Mouse (Mus musculus) MEL (cell line): ENCODE measurements around the gene Crim1. TPM values are rescaled to one million over a fixed set of nuclear protein-coding genes. Genes with fewer than 3 reads are reported as not detected.

Experiments used
- DNase-seq: peaks from one replicate; pipeline ENCODE4 v3.0.0; 2011; ENCODE audit warnings: low read depth, low spot score
- H3K27ac ChIP-seq: 2 replicates; pipeline ENCODE4 v1.5.1; 2012; ENCODE audit warnings: low read depth, mild to moderate bottlenecking, control low read depth, low read length, moderate library complexity; ENCODE audit not compliant: control insufficient read depth
- H3K27me3 ChIP-seq, 2 experiments: fragments of 150-350 bp in 1 of 2; sonication (generic) in 1 of 2; 2 replicates each; pipeline ENCODE4 v1.6.1; 2012; ENCODE audit warnings: low read length in 2 of 2, mild to moderate bottlenecking in 2 of 2, improper control_type of control experiment in 1 of 2, moderate library complexity in 1 of 2; ENCODE audit not compliant: insufficient read depth in 2 of 2, control insufficient read depth in 1 of 2
- H3K36me3 ChIP-seq, 2 experiments: 2 replicates each; pipeline ENCODE4 v1.6.1; 2012 to 2014; ENCODE audit warnings: low read length in 2 of 2, improper control_type of control experiment in 1 of 2, inconsistent platforms in 1 of 2, mild to moderate bottlenecking in 1 of 2; ENCODE audit not compliant: insufficient read depth in 2 of 2, control insufficient read depth in 1 of 2
- H3K4me1 ChIP-seq, 2 experiments: fragments of 150-350 bp in 1 of 2; sonication (generic) in 1 of 2; 2 replicates each; pipeline ENCODE4 v1.6.1; 2012; ENCODE audit warnings: low read length in 2 of 2, improper control_type of control experiment in 1 of 2, mild to moderate bottlenecking in 1 of 2; ENCODE audit not compliant: insufficient read depth in 2 of 2, control insufficient read depth in 1 of 2
- H3K4me3 ChIP-seq, 2 experiments: fragments of 150-350 bp in 1 of 2; sonication (generic) in 1 of 2; 2 replicates each; pipeline ENCODE4 v1.5.1; 2012; ENCODE audit warnings: low read depth in 2 of 2, low read length in 2 of 2, mild to moderate bottlenecking in 2 of 2, moderate library complexity in 2 of 2, control low read depth in 1 of 2, improper control_type of control experiment in 1 of 2; ENCODE audit not compliant: control insufficient read depth in 1 of 2, insufficient read depth in 1 of 2
- H3K79me2 ChIP-seq: 2 replicates; pipeline ENCODE4 v1.6.1; 2012; ENCODE audit warnings: mild to moderate bottlenecking, low read length, moderate library complexity; ENCODE audit not compliant: control insufficient read depth, poor library complexity, insufficient read depth
- H3K9ac ChIP-seq: 2 replicates; pipeline ENCODE4 v1.6.1; 2012; ENCODE audit warnings: low read depth, mild to moderate bottlenecking, control low read depth, low read length, moderate library complexity; ENCODE audit not compliant: control insufficient read depth, poor library complexity, severe bottlenecking
- H3K9me3 ChIP-seq: fragments of 150-350 bp; sonication (generic); replicated peaks from 2 replicates; pipeline ENCODE4 v1.6.1; 2012; ENCODE audit warnings: mild to moderate bottlenecking, low read length, improper control_type of control experiment, moderate library complexity; ENCODE audit not compliant: insufficient read depth
- BHLHE40 ChIP-seq: IDR thresholded peaks from 2 replicates; pipeline ENCODE4 v1.6.1; 2012; ENCODE audit warnings: low read depth, mild to moderate bottlenecking, inconsistent platforms, low read length, improper control_type of control experiment, borderline replicate concordance
- CHD2 ChIP-seq: IDR thresholded peaks from 2 replicates; pipeline ENCODE4 v1.6.1; 2011; ENCODE audit warnings: low read length, improper control_type of control experiment
- CTCF ChIP-seq, 3 experiments: IDR thresholded peaks in 2 of 3; conservative IDR thresholded peaks in 1 of 3; 2 replicates each; pipeline ENCODE4 v1.5.1; 2011 to 2012; ENCODE audit warnings: low read length in 3 of 3, low read depth in 2 of 3, mild to moderate bottlenecking in 2 of 3, improper control_type of control experiment in 1 of 3, inconsistent platforms in 1 of 3, mixed read lengths in 1 of 3, moderate library complexity in 1 of 3; ENCODE audit not compliant: control insufficient read depth in 1 of 3, insufficient read depth in 1 of 3, poor library complexity in 1 of 3, severe bottlenecking in 1 of 3
- E2F4 ChIP-seq: IDR thresholded peaks from 2 replicates; pipeline ENCODE4 v1.6.1; 2011; ENCODE audit warnings: low read depth, low read length, improper control_type of control experiment, borderline replicate concordance
- EP300 ChIP-seq, 2 experiments: IDR thresholded peaks; 2 replicates each; pipeline ENCODE4 v1.6.1; 2011; ENCODE audit warnings: improper control_type of control experiment in 2 of 2, low read length in 2 of 2, low read depth in 1 of 2, mild to moderate bottlenecking in 1 of 2
- GATA1 ChIP-seq: IDR thresholded peaks from 2 replicates; pipeline ENCODE4 v1.6.1; 2011; ENCODE audit warnings: low read depth, low read length, improper control_type of control experiment
- HCFC1 ChIP-seq: IDR thresholded peaks from 2 replicates; pipeline ENCODE4 v1.6.1; 2012; ENCODE audit warnings: low read depth, mild to moderate bottlenecking, inconsistent platforms, low read length, improper control_type of control experiment, moderate library complexity
- KAT2A ChIP-seq: conservative IDR thresholded peaks from 2 replicates; pipeline ENCODE4 v1.6.1; 2012; ENCODE audit warnings: low read depth, low read length, improper control_type of control experiment, inconsistent platforms
- MEF2A ChIP-seq: IDR thresholded peaks from 2 replicates; pipeline ENCODE4 v1.6.1; 2014; ENCODE audit warnings: low read depth, mild to moderate bottlenecking, inconsistent platforms, low read length, improper control_type of control experiment; ENCODE audit not compliant: poor library complexity, insufficient replicate concordance, severe bottlenecking; ENCODE audit errors: extremely low read depth
- MXI1 ChIP-seq: IDR thresholded peaks from 2 replicates; pipeline ENCODE4 v1.6.1; 2011; ENCODE audit warnings: mild to moderate bottlenecking, low read depth, low read length, improper control_type of control experiment
- MYC ChIP-seq: IDR thresholded peaks from 2 replicates; pipeline ENCODE4 v1.6.1; 2011; ENCODE audit warnings: low read depth, mild to moderate bottlenecking, low read length, improper control_type of control experiment, moderate library complexity
- NRF1 ChIP-seq: IDR thresholded peaks from 2 replicates; pipeline ENCODE4 v1.6.1; 2014; ENCODE audit warnings: low read depth, mild to moderate bottlenecking, inconsistent platforms, low read length, improper control_type of control experiment, moderate library complexity; ENCODE audit not compliant: poor library complexity, insufficient read depth, severe bottlenecking
- POLR2A ChIP-seq, 2 experiments: IDR thresholded peaks; 2 replicates each; pipeline ENCODE4 v1.6.1; 2011 to 2012; ENCODE audit warnings: low read length in 2 of 2, mild to moderate bottlenecking in 2 of 2, control low read depth in 1 of 2, improper control_type of control experiment in 1 of 2, low read depth in 1 of 2, moderate library complexity in 1 of 2; ENCODE audit not compliant: control insufficient read depth in 1 of 2, insufficient read depth in 1 of 2, poor library complexity in 1 of 2
- POLR2AphosphoS2 ChIP-seq: IDR thresholded peaks from 2 replicates; pipeline ENCODE4 v1.6.1; 2011; ENCODE audit warnings: low read length, improper control_type of control experiment
- POLR2AphosphoS5 ChIP-seq: IDR thresholded peaks from 2 replicates; pipeline ENCODE4 v1.6.1; 2012; ENCODE audit warnings: low read depth, borderline replicate concordance, mild to moderate bottlenecking, inconsistent platforms, low read length, moderate library complexity, mixed read lengths
- RCOR1 ChIP-seq: IDR thresholded peaks from 2 replicates; pipeline ENCODE4 v1.6.1; 2012; ENCODE audit warnings: low read depth, mild to moderate bottlenecking, inconsistent platforms, low read length, improper control_type of control experiment
- SIN3A ChIP-seq: IDR thresholded peaks from 2 replicates; pipeline ENCODE4 v1.6.1; 2012; ENCODE audit warnings: low read length, improper control_type of control experiment, inconsistent platforms
- SMC3 ChIP-seq: IDR thresholded peaks from 2 replicates; pipeline ENCODE4 v1.6.1; 2011; ENCODE audit warnings: low read depth, low read length, improper control_type of control experiment
- TAL1 ChIP-seq: IDR thresholded peaks from 2 replicates; pipeline ENCODE4 v1.6.1; 2012; ENCODE audit warnings: mild to moderate bottlenecking, inconsistent platforms, low read length, moderate library complexity, mixed read lengths
- TCF12 ChIP-seq: IDR thresholded peaks from 2 replicates; pipeline ENCODE4 v1.6.1; 2014; ENCODE audit warnings: low read depth, mild to moderate bottlenecking, inconsistent platforms, low read length, improper control_type of control experiment, moderate library complexity
- USF1 ChIP-seq: IDR thresholded peaks from 2 replicates; pipeline ENCODE4 v1.6.1; 2014; ENCODE audit warnings: low read depth, mild to moderate bottlenecking, inconsistent platforms, low read length, improper control_type of control experiment, moderate library complexity
- USF2 ChIP-seq, 2 experiments: IDR thresholded peaks; 2 replicates each; pipeline ENCODE4 v1.6.1; 2011 to 2012; ENCODE audit warnings: improper control_type of control experiment in 2 of 2, low read length in 2 of 2, borderline replicate concordance in 1 of 2, inconsistent platforms in 1 of 2, low read depth in 1 of 2, mild to moderate bottlenecking in 1 of 2; ENCODE audit not compliant: insufficient read depth in 1 of 2
- polyA plus RNA-seq, 2 experiments: library from polyadenylated mRNA; stranded (reverse) in 1 of 2; unstranded in 1 of 2; fragments of >175 nt in 1 of 2; fragments of >200 nt in 1 of 2; gene quantifications; 2 replicates each; pipeline versions ENCODE4 v1.2.1 to v1.2.4; 2012; ENCODE audit warnings: low replicate concordance in 2 of 2, low read depth in 1 of 2; ENCODE audit not compliant: insufficient read length in 2 of 2, insufficient read depth in 1 of 2, missing spikeins in 1 of 2
- total RNA-seq: library from RNA; depleted of rRNA; stranded (reverse); fragments of 300-350 nt; gene quantifications from 2 replicates; pipeline ENCODE4 v1.2.3, GENCODE M21; 2012

Crim1 gene
- total and polyA plus RNA-seq, 3 experiments, result not detected

- DNase-seq, result no peak
- H3K4me1 ChIP-seq, result no peaks in the 10 kb centered on the region
- H3K36me3 ChIP-seq, result no peaks in the 10 kb centered on the region
- no peak overlapping the region for H3K27ac ChIP-seq
- no peak for TF ChIP-seq POLR2AphosphoS2
- TF ChIP-seq E2F4, result no peak
- TF ChIP-seq SMC3, result no peak
- TF ChIP-seq HCFC1, result no peak
- no peak for TF ChIP-seq GATA1
- no peak for TF ChIP-seq MXI1
- no peak for TF ChIP-seq MEF2A
- no peak for TF ChIP-seq NRF1
- no peak for TF ChIP-seq USF1
- TF ChIP-seq KAT2A, result no peak
- TF ChIP-seq POLR2A (IDR thresholded peaks at IDR 0.05; ENCODE audit: control insufficient read depth in 1 of 2, insufficient read depth in 1 of 2, low read depth in 1 of 2, low read length in 2 of 2, poor library complexity in 1 of 2), result no peak
- no peak for TF ChIP-seq USF2 (IDR thresholded peaks at IDR 0.05; ENCODE audit: borderline replicate concordance in 1 of 2, insufficient read depth in 1 of 2, low read depth in 1 of 2, low read length in 2 of 2)
- TF ChIP-seq TCF12, result no peak
- H3K9me3 ChIP-seq, result no peaks in the 10 kb centered on the region
- H3K79me2 ChIP-seq, result no peaks in the 10 kb centered on the region
- H3K4me3 ChIP-seq, result no peak overlapping the region
- no peak overlapping the region for H3K9ac ChIP-seq
- no peaks in the 10 kb centered on the region for H3K27me3 ChIP-seq
Measured at GRCm38 (mm10) chr17:78272713-78273483, 72.8 kb downstream of the Crim1 start.

- Histone ChIP-seq H3K9ac (no peak overlapping the region), H3K27me3 (no peaks in the 10 kb centered on the region), H3K36me3 (no peaks in the 10 kb centered on the region), H3K4me1 (no peaks in the 10 kb centered on the region), H3K9me3 (no peaks in the 10 kb centered on the region), H3K27ac (no peak overlapping the region), H3K79me2 (no peaks in the 10 kb centered on the region), H3K4me3 (no peak overlapping the region)
- DNase-seq, result no peak
- TF ChIP-seq BHLHE40, result no peak
- TF ChIP-seq EP300 (IDR thresholded peaks at IDR 0.05; ENCODE audit: low read depth in 1 of 2, low read length in 2 of 2), result no peak
- TF ChIP-seq CTCF (IDR thresholded peaks at IDR 0.05 in 2 of 3, conservative IDR thresholded peaks at IDR 0.05 in 1 of 3; ENCODE audit: control insufficient read depth in 1 of 3, insufficient read depth in 1 of 3, low read depth in 2 of 3, low read length in 3 of 3, poor library complexity in 1 of 3, severe bottlenecking in 1 of 3), result no peak
- TF ChIP-seq E2F4, result no peak
- TF ChIP-seq CHD2, result no peak
- no peak for TF ChIP-seq KAT2A
- no peak for TF ChIP-seq POLR2AphosphoS5
- no peak for TF ChIP-seq SMC3
- no peak for TF ChIP-seq TAL1
- no peak for TF ChIP-seq SIN3A
- TF ChIP-seq RCOR1, result no peak
- no peak for TF ChIP-seq MYC
Measured at GRCm38 (mm10) chr17:78273875-78274274, 73.8 kb downstream of the Crim1 start.
